Mouse (Mus musculus) liver, embryonic 11.5 days (tissue): ENCODE results near the gene Mapkap1. TPM values are rescaled to one million over a fixed set of nuclear protein-coding genes. Genes with fewer than 3 reads are reported as not detected.
"Not testable (repeated sequence)": the region's sequence is repeated elsewhere in the genome, so short reads cannot be mapped to it uniquely, and the experiment has no call there.

ENCODE experiments used
- ATAC-seq: fragments of 200-750 bp; cut with Nextera tagmentation; replicated peaks from 2 replicates; pipeline ENCODE4 v1.8.0; 2017; ENCODE audit warnings: moderate number of reproducible peaks, mild to moderate bottlenecking, moderate TSS enrichment, moderate library complexity; ENCODE audit not compliant: low FRiP score
- DNase-seq: peaks from one replicate; pipeline ENCODE4 v3.0.0-alpha.2; 2017; ENCODE audit warnings: low spot score
- H3K27ac ChIP-seq: fragments of 300-500 bp; sonication (generic); 2 replicates; pipeline ENCODE4 v1.5.1; 2014; ENCODE audit warnings: mild to moderate bottlenecking, low read depth, low read length, control low read depth
- H3K27me3 ChIP-seq: fragments of 300-500 bp; sonication (generic); replicated peaks from 2 replicates; pipeline ENCODE4 v1.6.1; 2014; ENCODE audit warnings: low read length, mixed read lengths; ENCODE audit not compliant: control insufficient read depth, insufficient read depth
- H3K36me3 ChIP-seq: fragments of 300-500 bp; sonication (generic); 2 replicates; pipeline ENCODE4 v1.6.1; 2014; ENCODE audit warnings: mild to moderate bottlenecking, low read length, moderate library complexity, mixed read lengths; ENCODE audit not compliant: control insufficient read depth, insufficient read depth
- H3K4me1 ChIP-seq: fragments of 300-500 bp; sonication (generic); replicated peaks from 2 replicates; pipeline ENCODE4 v1.6.1; 2014; ENCODE audit warnings: low read length, mixed read lengths; ENCODE audit not compliant: control insufficient read depth, insufficient read depth
- H3K4me2 ChIP-seq: fragments of 300-500 bp; sonication (generic); 2 replicates; pipeline ENCODE4 v1.6.1; 2014; ENCODE audit warnings: mild to moderate bottlenecking, control low read depth, moderate library complexity
- H3K4me3 ChIP-seq: fragments of 300-500 bp; sonication (generic); 2 replicates; pipeline ENCODE4 v1.5.1; 2014; ENCODE audit warnings: low read depth, low read length, control low read depth
- H3K9ac ChIP-seq: fragments of 300-500 bp; sonication (generic); 2 replicates; pipeline ENCODE4 v1.6.1; 2014; ENCODE audit warnings: low read depth, low read length, control low read depth
- H3K9me3 ChIP-seq: fragments of 300-500 bp; sonication (generic); 2 replicates; pipeline ENCODE4 v1.6.1; 2016; ENCODE audit warnings: low read length, inconsistent platforms, mixed read lengths; ENCODE audit not compliant: control insufficient read depth
- WGBS: fragments of 180-500 bp; shearing (Covaris S2); extraction: QIAGEN DNeasy Blood & Tissue Kit; methylation state at CpG from one replicate; pipeline ENCODE4 v1.1.7; 2014; 5-methylcytosine and 5-hydroxymethylcytosine counted together
- polyA plus RNA-seq: library from polyadenylated mRNA; unstranded; fragments of >200 nt; fragmentation: Nextera tagmentation; extraction: Ambion mirVana; gene quantifications from 2 replicates; pipeline ENCODE4 v1.2.1, GENCODE M21; 2014

The Mapkap1 gene
- polyA plus RNA-seq, 1 experiment from 2014 or later = 62.4 TPM

DNA sequence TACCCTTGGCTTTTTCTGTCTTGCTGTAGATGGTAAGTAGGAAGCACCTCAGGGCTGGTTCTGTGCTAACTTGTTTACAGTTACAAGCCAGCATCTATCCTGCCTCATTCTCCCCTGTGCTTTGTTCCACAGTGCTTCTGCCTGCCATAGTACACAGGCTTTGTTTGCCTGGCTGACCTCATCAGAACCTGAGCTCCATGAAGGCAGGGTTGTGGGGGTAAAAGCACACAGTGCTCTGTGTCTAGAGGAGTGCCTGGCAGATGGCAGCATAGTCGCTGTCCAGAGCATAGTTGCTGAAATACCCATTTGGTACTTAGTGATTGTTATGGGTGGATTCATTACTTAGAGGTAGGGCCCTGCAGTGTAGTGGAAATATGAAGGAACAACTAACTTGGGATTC, 13.7 kb downstream of the Mapkap1 start:
- Histone ChIP-seq H3K4me2 (no peak overlapping the region), H3K9me3 (no peaks in the 10 kb centered on the region), H3K27me3 (no peaks in the 10 kb centered on the region), H3K4me3 (no peak overlapping the region), H3K9ac (no peak overlapping the region), H3K4me1 (no peaks in the 10 kb centered on the region), H3K27ac (no peak overlapping the region), H3K36me3 (no peaks in the 10 kb centered on the region; the same call in 1 of the 2 replicates)
- WGBS = 47% methylated on average over 1 of the region's 1 CpGs
- no peak for DNase-seq
- no peak for ATAC-seq

DNA sequence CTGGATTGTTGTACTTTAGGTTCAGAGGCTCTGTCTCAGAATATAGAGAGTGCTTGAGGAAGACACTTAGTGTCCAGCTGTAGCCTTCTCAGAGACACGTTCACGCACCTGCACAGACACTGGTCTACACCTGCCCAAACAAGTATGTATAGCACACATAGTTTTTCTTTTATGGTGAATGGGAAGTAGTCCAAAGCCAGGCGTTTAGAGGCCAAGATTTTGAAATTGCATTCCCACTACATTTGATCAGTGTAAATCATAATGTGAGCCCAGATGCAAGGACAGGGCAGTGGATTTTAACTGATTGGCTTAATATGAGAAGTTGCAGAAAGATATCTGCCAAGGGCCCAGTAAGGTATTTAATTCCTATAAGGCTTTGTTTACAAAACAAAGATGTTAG, 17.6 kb downstream of the Mapkap1 start:
- H3K9ac ChIP-seq = no peak overlapping the region
- H3K27me3 ChIP-seq = no peaks in the 10 kb centered on the region
- DNase-seq = no peak
- no peak overlapping the region for H3K4me2 ChIP-seq
- WGBS = 89% methylated on average over 3 of the region's 3 CpGs
- ATAC-seq = no peak
- no peaks in the 10 kb centered on the region; the same call in 1 of the 2 replicates for H3K36me3 ChIP-seq
- no peaks in the 10 kb centered on the region for H3K4me1 ChIP-seq
- H3K27ac ChIP-seq = no peak overlapping the region
- H3K4me3 ChIP-seq = no peak overlapping the region
- H3K9me3 ChIP-seq = no peaks in the 10 kb centered on the region

DNA sequence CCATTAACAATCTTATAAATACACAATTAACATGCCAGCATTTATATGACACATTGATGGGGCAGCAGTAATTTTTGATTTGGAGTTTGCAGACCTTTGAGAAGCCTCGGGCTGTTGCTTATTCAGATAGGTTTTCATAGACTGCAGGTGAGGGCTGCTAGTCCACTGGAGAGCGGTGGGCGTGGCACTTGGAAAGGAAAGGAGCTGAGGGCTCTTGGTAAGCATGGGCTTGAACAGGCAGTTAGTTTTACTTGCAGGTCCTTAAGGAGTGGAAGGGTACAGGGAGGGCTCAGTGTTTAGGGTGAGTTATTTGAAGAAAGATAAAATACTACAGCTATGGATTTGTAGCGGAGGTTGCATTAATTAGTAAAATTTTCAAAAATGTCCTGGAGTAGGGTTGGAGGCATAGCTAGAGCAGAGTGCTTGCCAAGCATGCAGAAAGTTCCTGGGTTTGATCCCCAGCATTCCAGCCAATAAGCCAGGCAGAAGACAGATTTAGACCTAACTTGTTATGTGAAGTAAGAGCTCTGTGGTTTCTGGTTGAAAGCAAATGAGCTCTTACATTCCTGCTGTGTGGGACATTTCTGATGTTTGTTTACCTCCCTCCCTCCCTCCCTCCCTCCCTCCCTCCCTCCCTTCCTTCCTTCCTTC, 19.1 kb downstream of the Mapkap1 start:
- no peak overlapping the region for H3K4me2 ChIP-seq
- no peaks in the 10 kb centered on the region for H3K9me3 ChIP-seq
- H3K4me1 ChIP-seq = no peaks in the 10 kb centered on the region
- no peaks in the 10 kb centered on the region for H3K27me3 ChIP-seq
- no peak overlapping the region for H3K27ac ChIP-seq
- no peak overlapping the region for H3K4me3 ChIP-seq
- DNase-seq = no peak
- 86% methylated on average over 4 of the region's 4 CpGs for WGBS
- H3K36me3 ChIP-seq = no peaks in the 10 kb centered on the region; the same call in 1 of the 2 replicates
- no peak overlapping the region for H3K9ac ChIP-seq
- no peak for ATAC-seq

DNA sequence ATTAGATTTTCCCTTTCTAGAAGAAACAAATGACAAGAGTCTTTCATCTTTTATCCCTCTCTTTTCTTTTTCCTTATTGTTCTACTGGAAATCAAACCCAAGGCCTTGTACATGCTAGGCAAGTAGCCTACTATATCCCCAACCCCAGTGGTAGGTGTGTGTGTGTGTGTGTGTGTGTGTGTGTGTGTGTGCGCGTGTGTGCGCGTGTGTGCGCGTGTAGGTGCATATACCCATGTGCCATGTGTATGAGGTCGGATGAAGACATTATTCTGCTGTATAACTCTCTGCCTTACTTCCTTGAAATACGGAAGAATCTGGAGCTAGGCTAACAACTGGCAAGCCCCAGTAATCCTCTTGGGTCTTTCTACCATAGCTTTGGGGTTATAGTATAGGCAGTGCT, 24.1 kb downstream of the Mapkap1 start:
- H3K4me3 ChIP-seq = no peak overlapping the region
- DNase-seq (no peak), ATAC-seq (no peak)
- no peak overlapping the region for H3K9ac ChIP-seq
- no peak overlapping the region for H3K4me2 ChIP-seq
- H3K4me1 ChIP-seq = no peaks in the 10 kb centered on the region
- H3K36me3 ChIP-seq = peaks cover 7% of the 10 kb centered on the region; the same call in 1 of the 2 replicates
- H3K9me3 ChIP-seq = no peaks in the 10 kb centered on the region
- WGBS = 94% methylated on average over 8 of the region's 8 CpGs
- no peaks in the 10 kb centered on the region for H3K27me3 ChIP-seq
- no peak overlapping the region for H3K27ac ChIP-seq

DNA sequence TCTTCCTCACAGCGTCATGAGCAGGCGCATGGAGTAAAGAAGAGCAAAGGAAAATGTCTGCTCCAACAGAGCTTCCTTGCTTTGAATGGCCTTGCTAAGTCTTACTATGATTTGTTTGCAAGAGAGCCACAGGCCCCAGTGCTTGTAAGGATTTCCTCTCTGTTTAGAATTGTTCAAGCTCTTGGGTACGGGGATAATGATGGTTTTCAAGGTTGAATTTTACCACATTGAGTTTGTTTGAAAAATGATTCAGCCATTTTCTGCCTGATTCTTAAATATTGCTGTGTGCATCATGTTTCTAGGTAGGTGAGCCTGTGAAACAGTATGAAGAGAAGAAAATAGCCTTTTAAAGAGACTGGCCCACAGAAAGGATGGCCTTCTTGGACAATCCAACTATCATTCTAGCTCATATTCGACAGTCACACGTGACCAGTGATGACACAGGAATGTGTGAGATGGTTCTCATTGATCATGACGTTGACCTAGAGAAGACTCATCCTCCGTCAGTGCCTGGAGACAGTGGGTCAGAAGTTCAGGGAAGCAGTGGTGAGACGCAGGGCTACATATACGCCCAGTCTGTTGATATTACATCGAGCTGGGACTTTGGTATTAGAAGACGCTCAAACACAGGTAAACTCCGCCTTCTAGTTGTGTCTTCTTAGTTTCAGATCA, 25.3 kb downstream of the Mapkap1 start:
- WGBS = 90% methylated on average over 12 of the region's 12 CpGs
- H3K9ac ChIP-seq = no peak overlapping the region
- DNase-seq (no peak), ATAC-seq (no peak)
- H3K9me3 ChIP-seq = no peaks in the 10 kb centered on the region
- H3K36me3 ChIP-seq = peaks cover 7% of the 10 kb centered on the region; the same call in 1 of the 2 replicates
- no peaks in the 10 kb centered on the region for H3K27me3 ChIP-seq
- H3K27ac ChIP-seq = no peak overlapping the region
- no peak overlapping the region for H3K4me2 ChIP-seq
- H3K4me3 ChIP-seq = no peak overlapping the region
- H3K4me1 ChIP-seq = no peaks in the 10 kb centered on the region

DNA sequence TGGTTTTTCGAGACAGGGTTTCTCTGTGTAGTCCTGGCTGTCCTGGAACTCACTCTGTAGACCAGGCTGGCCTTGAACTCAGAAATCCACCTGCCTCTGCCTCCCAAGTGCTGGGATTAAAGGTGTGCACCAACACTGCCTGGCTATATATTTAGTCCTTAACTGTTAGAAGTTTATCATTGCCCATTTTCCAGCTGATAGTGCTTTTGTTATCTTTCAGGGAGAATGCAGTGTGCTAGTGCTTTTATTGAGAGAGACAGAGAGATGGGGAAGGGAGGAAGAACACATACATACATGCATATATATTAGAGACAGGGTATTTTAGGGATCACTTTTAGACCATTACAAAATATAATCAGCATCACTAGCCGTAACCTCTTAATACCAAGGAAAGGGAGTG, 26.3 kb downstream of the Mapkap1 start:
- ATAC-seq, H3K4me2 ChIP-seq, H3K9ac ChIP-seq, H3K27ac ChIP-seq, H3K9me3 ChIP-seq, DNase-seq, H3K27me3 ChIP-seq, H3K4me1 ChIP-seq, H3K4me3 ChIP-seq, H3K36me3 ChIP-seq: not testable (repeated sequence)
- WGBS = 93% methylated on average over 1 of the region's 2 CpGs

DNA sequence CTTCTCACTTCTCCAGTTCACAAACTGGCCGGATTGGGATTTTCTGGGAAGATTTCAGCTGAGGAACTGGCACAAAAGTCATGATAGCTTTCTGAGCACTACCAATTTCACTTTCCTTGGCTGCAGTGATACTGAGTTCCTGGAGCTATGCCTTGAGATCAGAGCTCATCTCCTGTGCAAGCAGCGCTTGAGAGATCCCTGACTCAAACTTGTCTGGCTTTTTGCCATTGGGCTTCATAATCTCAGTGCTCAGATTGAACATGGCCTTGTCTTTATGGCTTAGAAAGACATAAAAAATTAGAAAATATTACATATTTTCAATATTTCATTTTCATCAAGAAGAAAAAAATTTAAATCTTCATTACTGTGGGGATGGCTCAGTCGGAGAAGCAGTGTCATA, 29.8 kb downstream of the Mapkap1 start:
- Histone ChIP-seq H3K9ac (no peak overlapping the region), H3K27me3 (no peaks in the 10 kb centered on the region), H3K36me3 (peaks cover 7% of the 10 kb centered on the region; the same call in 1 of the 2 replicates), H3K4me2 (no peak overlapping the region), H3K27ac (no peak overlapping the region), H3K4me3 (no peak overlapping the region), H3K4me1 (no peaks in the 10 kb centered on the region), H3K9me3 (no peaks in the 10 kb centered on the region)
- 83% methylated on average over 3 of the region's 3 CpGs for WGBS
- DNase-seq (no peak), ATAC-seq (no peak)

DNA sequence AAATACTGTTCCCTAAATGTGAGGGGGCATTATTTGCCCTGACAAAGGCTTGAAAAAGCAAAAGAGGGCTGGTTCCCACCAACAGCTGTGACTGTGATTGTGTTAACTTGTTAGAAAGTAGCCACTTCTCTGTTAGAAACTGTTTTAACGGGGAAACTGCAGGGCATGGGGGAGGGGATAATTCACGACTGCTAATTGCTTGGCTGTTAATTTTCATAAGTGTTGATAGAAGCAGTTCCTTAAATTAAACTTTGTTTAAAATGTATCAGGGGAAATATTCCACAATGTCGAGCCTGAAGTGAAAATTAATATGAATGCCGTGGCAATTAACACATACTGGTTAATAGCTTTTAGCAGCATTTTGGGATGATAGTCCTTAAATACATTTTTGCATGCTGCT, 42.2 kb downstream of the Mapkap1 start:
- Histone ChIP-seq H3K27me3 (no peaks in the 10 kb centered on the region), H3K36me3 (no peaks in the 10 kb centered on the region), H3K4me3 (no peak overlapping the region), H3K27ac (no peak overlapping the region), H3K9me3 (no peaks in the 10 kb centered on the region), H3K4me1 (no peaks in the 10 kb centered on the region), H3K4me2 (no peak overlapping the region), H3K9ac (no peak overlapping the region)
- 69% methylated on average over 4 of the region's 4 CpGs for WGBS
- ATAC-seq (no peak), DNase-seq (no peak)

DNA sequence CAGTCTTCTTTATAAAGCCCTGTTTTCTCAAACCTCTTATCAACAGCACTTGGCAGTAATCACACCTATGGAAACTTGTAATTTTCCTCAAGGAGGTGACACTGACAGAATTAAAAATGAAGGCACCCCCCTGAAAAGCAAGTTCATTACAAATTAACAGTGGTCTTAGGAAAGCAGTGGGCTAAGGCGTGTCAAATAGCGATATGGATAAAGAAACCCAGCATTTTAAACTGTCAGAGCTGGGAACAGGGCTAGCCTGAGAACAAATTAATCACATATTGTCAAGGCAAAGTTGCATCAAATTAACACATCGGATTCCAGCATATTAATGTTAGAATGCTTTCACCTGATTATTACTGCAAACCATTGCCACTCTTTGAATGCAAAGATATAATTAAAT, 55.9 kb downstream of the Mapkap1 start:
- Histone ChIP-seq H3K27me3 (no peaks in the 10 kb centered on the region), H3K36me3 (no peaks in the 10 kb centered on the region), H3K9me3 (no peaks in the 10 kb centered on the region), H3K9ac (no peak overlapping the region), H3K27ac (no peak overlapping the region), H3K4me1 (no peaks in the 10 kb centered on the region; the same call in 1 of the 2 replicates), H3K4me2 (no peak overlapping the region), H3K4me3 (no peak overlapping the region)
- ATAC-seq (no peak), DNase-seq (no peak)
- 76% methylated on average over 3 of the region's 3 CpGs for WGBS
